Mouse (Mus musculus) erythroblast, embryonic 14.5 days (primary cell): ENCODE results near the gene Ldlrap1. TPM values are rescaled to one million over a fixed set of nuclear protein-coding genes. Genes with fewer than 3 reads are reported as not detected.
A peak's percentile ranks its signal among the peaks of the same experiment; 100 is the strongest.

Experiments used
- H3K27me3 ChIP-seq: 2 replicates; pipeline ENCODE4 v1.6.1; 2012; ENCODE audit warnings: inconsistent platforms; ENCODE audit not compliant: control insufficient read depth
- H3K36me3 ChIP-seq: 2 replicates; pipeline ENCODE4 v1.6.1; 2012; ENCODE audit warnings: mild to moderate bottlenecking, inconsistent platforms; ENCODE audit not compliant: control insufficient read depth
- H3K4me1 ChIP-seq: 2 replicates; pipeline ENCODE4 v1.6.1; 2012; ENCODE audit warnings: inconsistent platforms; ENCODE audit not compliant: control insufficient read depth
- H3K4me3 ChIP-seq: replicated peaks from 2 replicates; pipeline ENCODE3; 2012; ENCODE audit warnings: moderate library complexity, mild to moderate bottlenecking, inconsistent platforms
- H3K9me3 ChIP-seq: 2 replicates; pipeline ENCODE4 v1.6.1; 2012; ENCODE audit warnings: low read length, inconsistent platforms, mixed read lengths; ENCODE audit not compliant: control insufficient read depth
- GATA1 ChIP-seq: IDR thresholded peaks from 2 replicates; pipeline ENCODE4 v1.6.1; 2012; ENCODE audit warnings: low read length, inconsistent platforms, mixed read lengths
- TAL1 ChIP-seq: IDR thresholded peaks from 3 replicates; pipeline ENCODE4 v1.6.1; 2012; ENCODE audit warnings: low read length, inconsistent platforms, mixed read lengths
- polyA plus RNA-seq: library from polyadenylated mRNA; stranded (reverse); fragments of >175 nt; gene quantifications from 2 replicates; pipeline ENCODE4 v1.2.3, GENCODE M21; 2012

The Ldlrap1 gene
- polyA plus RNA-seq, 1 experiment = 3.0 TPM

- H3K4me3 ChIP-seq = no peak overlapping the region
- H3K9me3 ChIP-seq = no peaks in the 10 kb centered on the region
- TF ChIP-seq GATA1 = no peak
- TF ChIP-seq TAL1 = no peak
- peaks cover 76% of the 10 kb centered on the region for H3K36me3 ChIP-seq
- H3K4me1 ChIP-seq = peaks cover 27% of the 10 kb centered on the region
- no peaks in the 10 kb centered on the region for H3K27me3 ChIP-seq
Measured at GRCm38 (mm10) chr4:134743881-134744633, 23.8 kb downstream of the Ldlrap1 start.

GRCm38 (mm10) chr4:134741949-134742348 is 25.9 kb downstream of the Ldlrap1 start:
- TF ChIP-seq GATA1 = no peak
- TF ChIP-seq TAL1 = no peak
- H3K27me3 ChIP-seq = no peaks in the 10 kb centered on the region
- no peak overlapping the region for H3K4me3 ChIP-seq
- peaks cover 55% of the 10 kb centered on the region for H3K36me3 ChIP-seq
- no peaks in the 10 kb centered on the region for H3K9me3 ChIP-seq
- H3K4me1 ChIP-seq = peaks cover 16% of the 10 kb centered on the region

GRCm38 (mm10) chr4:134740186-134740585 is 27.6 kb downstream of the Ldlrap1 start:
- Histone ChIP-seq H3K4me1 (peaks cover 3% of the 10 kb centered on the region), H3K4me3 (no peak overlapping the region), H3K27me3 (no peaks in the 10 kb centered on the region), H3K36me3 (peaks cover 38% of the 10 kb centered on the region), H3K9me3 (no peaks in the 10 kb centered on the region)
- TF ChIP-seq TAL1 = no peak
- TF ChIP-seq GATA1 = no peak

GRCm38 (mm10) chr4:134739530-134739929 is 28.3 kb downstream of the Ldlrap1 start:
- TF ChIP-seq TAL1 (no peak), GATA1 (no peak)
- Histone ChIP-seq H3K4me3 (no peak overlapping the region), H3K36me3 (peaks cover 31% of the 10 kb centered on the region), H3K27me3 (no peaks in the 10 kb centered on the region), H3K9me3 (no peaks in the 10 kb centered on the region), H3K4me1 (peaks cover 9% of the 10 kb centered on the region)

- TF ChIP-seq GATA1 = no peak
- TF ChIP-seq TAL1 = no peak
- H3K36me3 ChIP-seq = peaks cover 10% of the 10 kb centered on the region
- H3K4me3 ChIP-seq = no peak overlapping the region
- no peaks in the 10 kb centered on the region for H3K9me3 ChIP-seq
- H3K27me3 ChIP-seq = no peaks in the 10 kb centered on the region
- H3K4me1 ChIP-seq = peaks cover 21% of the 10 kb centered on the region
Measured at GRCm38 (mm10) chr4:134737365-134737910, 30.4 kb downstream of the Ldlrap1 start.

- TF ChIP-seq TAL1 = no peak
- no peak for TF ChIP-seq GATA1
- peaks cover 21% of the 10 kb centered on the region for H3K4me1 ChIP-seq
Measured at GRCm38 (mm10) chr4:134736147-134736546, 31.7 kb downstream of the Ldlrap1 start.

GRCm38 (mm10) chr4:134734629-134735081 is 33.2 kb downstream of the Ldlrap1 start:
- peaks cover 10% of the 10 kb centered on the region for H3K27me3 ChIP-seq
- no peak for TF ChIP-seq GATA1
- no peak for TF ChIP-seq TAL1
- peak overlapping the region; percentile 60 for H3K4me3 ChIP-seq
- no peaks in the 10 kb centered on the region for H3K36me3 ChIP-seq
- H3K9me3 ChIP-seq = no peaks in the 10 kb centered on the region
- peaks cover 26% of the 10 kb centered on the region for H3K4me1 ChIP-seq

More at GRCm38 (mm10) chr4:134736147-134736546, 31.7 kb downstream of the Ldlrap1 start:
- Histone ChIP-seq H3K36me3 (no peaks in the 10 kb centered on the region; the same call in 1 of the 2 replicates), H3K4me3 (no peak overlapping the region), H3K9me3 (no peaks in the 10 kb centered on the region), H3K27me3 (no peaks in the 10 kb centered on the region)

- Histone ChIP-seq H3K27me3 (peaks cover 14% of the 10 kb centered on the region), H3K4me3 (peak overlapping the region; percentile 60), H3K36me3 (no peaks in the 10 kb centered on the region), H3K9me3 (no peaks in the 10 kb centered on the region), H3K4me1 (peaks cover 26% of the 10 kb centered on the region)
- TF ChIP-seq TAL1 (no peak), GATA1 (no peak)
Measured at GRCm38 (mm10) chr4:134734038-134734628, 33.7 kb downstream of the Ldlrap1 start.

- H3K27me3 ChIP-seq = peaks cover 15% of the 10 kb centered on the region
- no peaks in the 10 kb centered on the region for H3K36me3 ChIP-seq
- no peak overlapping the region for H3K4me3 ChIP-seq
- no peaks in the 10 kb centered on the region for H3K9me3 ChIP-seq
- peaks cover 26% of the 10 kb centered on the region for H3K4me1 ChIP-seq
- TF ChIP-seq TAL1 = no peak
- TF ChIP-seq GATA1 = no peak
Measured at GRCm38 (mm10) chr4:134733371-134733770, 34.5 kb downstream of the Ldlrap1 start.
